Mouse (Mus musculus): ENCODE measurements around the gene Kif14. TPM values are rescaled to one million over a fixed set of nuclear protein-coding genes. Genes with fewer than 3 reads are reported as not detected.

Kif14 gene
- total and polyA plus RNA-seq, 3 experiments = 5.5 to 12.0 (median 7.8) TPM

GRCm38 (mm10) chr1:136470471-136470870 is 4.3 kb downstream of the Kif14 start:
- dilution Hi-C loops (cut with MboI; ENCODE audit: extremely low pct_ligation_motif_present, extremely low pct_unique_long_range_greater_than_20kb, low sequenced_read_pairs) = no loop called here
- no peak for DNase-seq (ENCODE audit: extremely low read depth)
- H3K4me1 ChIP-seq (ENCODE audit: control insufficient read depth in 1 of 2, insufficient read depth in 2 of 2) = peaks cover 0 to 9% of the 10 kb centered on the region in 2 experiments; a peak in 2 of 4 replicates
- TF ChIP-seq RCOR1 (conservative IDR thresholded peaks at IDR 0.05; ENCODE audit: low read depth, low read length) = no peak
- no peak for TF ChIP-seq JUND (conservative IDR thresholded peaks at IDR 0.05; ENCODE audit: low read depth, low read length)
- no peaks in the 10 kb centered on the region for H3K27me3 ChIP-seq (replicated peaks)
- no peak overlapping the region for H3K9ac ChIP-seq (ENCODE audit: insufficient read depth, low read depth)
- peaks cover 15% of the 10 kb centered on the region for H3K9me3 ChIP-seq (replicated peaks; ENCODE audit: low read length)
- no peak overlapping the region for H3K4me3 ChIP-seq (replicated peaks in 1 of 3; ENCODE audit: low read depth in 2 of 3, low read length in 2 of 3, poor library complexity in 1 of 3)
- in situ Hi-C loops (cut with MboI; ENCODE audit: low pct_ligation_motif_present, low pct_unique_long_range_greater_than_20kb, low sequenced_read_pairs) = no loop called here
- peaks cover 15% of the 10 kb centered on the region; the same call in 1 of the 2 replicates for H3K79me2 ChIP-seq (replicated peaks; ENCODE audit: control insufficient read depth, extremely low read depth, insufficient read depth, poor library complexity, severe bottlenecking)
- H3K4me2 ChIP-seq (ENCODE audit: insufficient read depth, low read depth, poor library complexity, severe bottlenecking) = no peak overlapping the region
- peaks cover 30 to 69% of the 10 kb centered on the region in 2 experiments for H3K36me3 ChIP-seq (replicated peaks in 1 of 2; ENCODE audit: control insufficient read depth in 1 of 2, insufficient read depth in 1 of 2, low read length in 1 of 2)
- no peak overlapping the region for H3K27ac ChIP-seq (ENCODE audit: insufficient read depth, low read depth)

- TF ChIP-seq TCF12 (IDR thresholded peaks at IDR 0.05; ENCODE audit: low read depth, low read length) (no peak), NRF1 (IDR thresholded peaks at IDR 0.05; ENCODE audit: low read depth, low read length) (no peak), JUND (conservative IDR thresholded peaks at IDR 0.05; ENCODE audit: low read depth, low read length) (no peak), ETS1 (conservative IDR thresholded peaks at IDR 0.05; ENCODE audit: low read depth, low read length) (no peak), GABPA (IDR thresholded peaks at IDR 0.05; ENCODE audit: insufficient replicate concordance, low read depth, low read length) (no peak), MYC (IDR thresholded peaks at IDR 0.05; ENCODE audit: low read depth, low read length) (no peak), MAX (IDR thresholded peaks at IDR 0.05; ENCODE audit: low read length) (no peak)
- Histone ChIP-seq H3K4me2 (ENCODE audit: insufficient read depth, low read depth, poor library complexity, severe bottlenecking) (no peak overlapping the region), H3K36me3 (replicated peaks in 1 of 2; ENCODE audit: control insufficient read depth in 1 of 2, insufficient read depth in 1 of 2, low read length in 1 of 2) (peaks cover 64 to 91% of the 10 kb centered on the region in 2 experiments)
These were observed 25.5 kb downstream of the Kif14 start for GRCm38 (mm10) chr1:136491681-136492080.

GRCm38 (mm10) chr1:136492232-136492631 is 26.1 kb downstream of the Kif14 start:
- no peaks in the 10 kb centered on the region for H3K79me2 ChIP-seq (replicated peaks; ENCODE audit: control insufficient read depth, extremely low read depth, insufficient read depth, poor library complexity, severe bottlenecking)
- TF ChIP-seq MAX (IDR thresholded peaks at IDR 0.05; ENCODE audit: low read length) = no peak
- TF ChIP-seq USF2 (conservative IDR thresholded peaks at IDR 0.05; ENCODE audit: low read depth, low read length) = no peak
- no peak for TF ChIP-seq IRF4 (IDR thresholded peaks at IDR 0.05; ENCODE audit: low read depth, low read length)
- no peak for TF ChIP-seq HCFC1 (IDR thresholded peaks at IDR 0.05; ENCODE audit: low read depth, low read length)
- no peak for TF ChIP-seq SIN3A (IDR thresholded peaks at IDR 0.05; ENCODE audit: low read length)
- TF ChIP-seq PAX5 (IDR thresholded peaks at IDR 0.05; ENCODE audit: low read length) = no peak
- no peak for TF ChIP-seq MAZ (IDR thresholded peaks at IDR 0.05; ENCODE audit: low read depth, low read length)
- TF ChIP-seq SMC3 (IDR thresholded peaks at IDR 0.05; ENCODE audit: low read depth, low read length) = no peak
- TF ChIP-seq CTCF (conservative IDR thresholded peaks at IDR 0.05 in 1 of 2, IDR thresholded peaks at IDR 0.05 in 1 of 2; ENCODE audit: low read depth in 2 of 2, low read length in 2 of 2) = no peak
- TF ChIP-seq ZC3H11A (IDR thresholded peaks at IDR 0.05; ENCODE audit: low read depth, low read length) = no peak
- TF ChIP-seq EP300 (IDR thresholded peaks at IDR 0.05; ENCODE audit: low read length) = no peak
- no peak for TF ChIP-seq BHLHE40 (IDR thresholded peaks at IDR 0.05; ENCODE audit: low read depth, low read length)
- TF ChIP-seq MYC (IDR thresholded peaks at IDR 0.05; ENCODE audit: low read depth, low read length) = no peak
- no peak for TF ChIP-seq MEF2A (IDR thresholded peaks at IDR 0.05; ENCODE audit: borderline replicate concordance, low read depth, low read length)
- no peak for TF ChIP-seq KAT2A (IDR thresholded peaks at IDR 0.05; ENCODE audit: insufficient replicate concordance, low read length)
- H3K36me3 ChIP-seq (replicated peaks in 1 of 2; ENCODE audit: control insufficient read depth in 1 of 2, insufficient read depth in 1 of 2, low read length in 1 of 2) = peaks cover 66 to 91% of the 10 kb centered on the region in 2 experiments
- H3K4me2 ChIP-seq (ENCODE audit: insufficient read depth, low read depth, poor library complexity, severe bottlenecking) = no peak overlapping the region
- no peak overlapping the region for H3K4me3 ChIP-seq (replicated peaks in 1 of 3; ENCODE audit: low read depth in 2 of 3, low read length in 2 of 3, poor library complexity in 1 of 3)
- H3K9me3 ChIP-seq (replicated peaks; ENCODE audit: low read length) = no peaks in the 10 kb centered on the region
- H3K27ac ChIP-seq (ENCODE audit: insufficient read depth, low read depth) = no peak overlapping the region
- dilution Hi-C loops (cut with MboI; ENCODE audit: extremely low pct_ligation_motif_present, extremely low pct_unique_long_range_greater_than_20kb, low sequenced_read_pairs) = no loop called here
- no peaks in the 10 kb centered on the region for H3K27me3 ChIP-seq (replicated peaks)
- no peaks in the 10 kb centered on the region for H3K4me1 ChIP-seq (ENCODE audit: control insufficient read depth in 1 of 2, insufficient read depth in 2 of 2)
- no peak overlapping the region for H3K9ac ChIP-seq (ENCODE audit: insufficient read depth, low read depth)
- no peak for DNase-seq (ENCODE audit: extremely low read depth)
- in situ Hi-C loops (cut with MboI; ENCODE audit: low pct_ligation_motif_present, low pct_unique_long_range_greater_than_20kb, low sequenced_read_pairs) = no loop called here

More at GRCm38 (mm10) chr1:136491681-136492080, 25.5 kb downstream of the Kif14 start:
- Histone ChIP-seq H3K79me2 (replicated peaks; ENCODE audit: control insufficient read depth, extremely low read depth, insufficient read depth, poor library complexity, severe bottlenecking) (no peaks in the 10 kb centered on the region), H3K9ac (ENCODE audit: insufficient read depth, low read depth) (no peak overlapping the region), H3K27me3 (replicated peaks) (no peaks in the 10 kb centered on the region), H3K27ac (ENCODE audit: insufficient read depth, low read depth) (no peak overlapping the region), H3K4me3 (replicated peaks in 1 of 3; ENCODE audit: low read depth in 2 of 3, low read length in 2 of 3, poor library complexity in 1 of 3) (no peak overlapping the region), H3K4me1 (ENCODE audit: control insufficient read depth in 1 of 2, insufficient read depth in 2 of 2) (no peaks in the 10 kb centered on the region), H3K9me3 (replicated peaks; ENCODE audit: low read length) (no peaks in the 10 kb centered on the region)
- dilution Hi-C loops (cut with MboI; ENCODE audit: extremely low pct_ligation_motif_present, extremely low pct_unique_long_range_greater_than_20kb, low sequenced_read_pairs) (no loop called here), in situ Hi-C loops (cut with MboI; ENCODE audit: low pct_ligation_motif_present, low pct_unique_long_range_greater_than_20kb, low sequenced_read_pairs) (no loop called here)
- DNase-seq (ENCODE audit: extremely low read depth) = no peak
